Mouse (Mus musculus) kidney, adult 2 months (tissue): ENCODE results near the gene Ip6k3. TPM values are rescaled to one million over a fixed set of nuclear protein-coding genes. Genes with fewer than 3 reads are reported as not detected.

ENCODE experiments used
- DNase-seq: peaks from one replicate; pipeline ENCODE4 v3.0.0; 2021
- H3K27ac ChIP-seq: fragments of 200-500 bp; 2 replicates; pipeline ENCODE4 v1.5.1; 2012; ENCODE audit warnings: low read depth, low read length, control low read depth, inconsistent platforms; ENCODE audit not compliant: insufficient read depth
- H3K27me3 ChIP-seq: fragments of 200-500 bp; replicated peaks from 2 replicates; pipeline ENCODE4 v1.6.1; 2012; ENCODE audit warnings: mild to moderate bottlenecking, moderate library complexity, low read length, inconsistent platforms; ENCODE audit not compliant: control insufficient read depth, insufficient read depth
- H3K36me3 ChIP-seq: fragments of 200-500 bp; 2 replicates; pipeline ENCODE4 v1.6.1; 2012; ENCODE audit warnings: mild to moderate bottlenecking, moderate library complexity, low read length, inconsistent platforms; ENCODE audit not compliant: control insufficient read depth, insufficient read depth
- H3K4me1 ChIP-seq: fragments of 200-500 bp; 2 replicates; pipeline ENCODE4 v1.6.1; 2011; ENCODE audit warnings: low read length; ENCODE audit not compliant: control insufficient read depth, insufficient read depth
- H3K4me3 ChIP-seq: fragments of 200-500 bp; 2 replicates; pipeline ENCODE4 v1.5.1; 2011; ENCODE audit warnings: mild to moderate bottlenecking, low read depth, low read length, control low read depth; ENCODE audit not compliant: insufficient read depth
- CTCF ChIP-seq: fragments of 200-500 bp; conservative IDR thresholded peaks from 2 replicates; pipeline ENCODE4 v1.5.1; 2011; ENCODE audit warnings: low read depth, mild to moderate bottlenecking, control low read depth, low read length, moderate library complexity, mixed read lengths; ENCODE audit not compliant: insufficient read depth, insufficient read length
- POLR2A ChIP-seq: fragments of 200-500 bp; IDR thresholded peaks from one replicate; pipeline ENCODE4 v1.6.1; 2011; ENCODE audit warnings: low read depth, low read length, control low read depth
- WGBS: fragments of 180-500 bp; shearing (Covaris S2); methylation state at CpG from one replicate; pipeline ENCODE4 v1.1.7; 2018; 5-methylcytosine and 5-hydroxymethylcytosine counted together
- polyA plus RNA-seq: library from polyadenylated mRNA; depleted of rRNA; stranded (reverse); fragments of >200 nt; gene quantifications from 2 replicates; pipeline ENCODE4 v1.2.3, GENCODE M21; 2012; rRNA removed

The Ip6k3 gene
- 0.79 and 1.1 TPM in 2 replicates for polyA plus RNA-seq

GRCm38 (mm10) chr17:27167545-27167944 is at the start of gene Ip6k3:
Ip6k3 (minus strand) TSS chr17:27167795.
- no peak for DNase-seq
- Histone ChIP-seq H3K27ac (no peak within 1 kb of the TSS), H3K4me1 (no peaks in the 10 kb centered on the region), H3K36me3 (no peaks in the 10 kb centered on the region), H3K4me3 (peak within 1 kb of the TSS; percentile 12; the same call in 1 of the 2 replicates), H3K27me3 (no peaks in the 10 kb centered on the region)
- 42% methylated on average over 4 of the region's 4 CpGs for WGBS
- TF ChIP-seq CTCF (no peak), POLR2A (no peak)

- WGBS = 9% methylated on average over 11 of the region's 11 CpGs
- peak; percentile 95 for DNase-seq
- Histone ChIP-seq H3K4me1 (no peaks in the 10 kb centered on the region), H3K36me3 (no peaks in the 10 kb centered on the region), H3K27me3 (no peaks in the 10 kb centered on the region), H3K27ac (peak overlapping the region; percentile 24), H3K4me3 (no peak overlapping the region)
- TF ChIP-seq CTCF (peak; percentile 61), POLR2A (no peak)
Measured at GRCm38 (mm10) chr17:27212768-27213525, 45.4 kb upstream of the Ip6k3 start.

GRCm38 (mm10) chr17:27212006-27212405 is 44.4 kb upstream of the Ip6k3 start:
- Histone ChIP-seq H3K36me3 (no peaks in the 10 kb centered on the region), H3K27me3 (no peaks in the 10 kb centered on the region), H3K4me3 (no peak overlapping the region), H3K4me1 (no peaks in the 10 kb centered on the region), H3K27ac (peak overlapping the region; percentile 24)
- 32% methylated on average over 6 of the region's 6 CpGs for WGBS
- peak; percentile 63 for DNase-seq
- TF ChIP-seq POLR2A (no peak), CTCF (no peak)

DNA sequence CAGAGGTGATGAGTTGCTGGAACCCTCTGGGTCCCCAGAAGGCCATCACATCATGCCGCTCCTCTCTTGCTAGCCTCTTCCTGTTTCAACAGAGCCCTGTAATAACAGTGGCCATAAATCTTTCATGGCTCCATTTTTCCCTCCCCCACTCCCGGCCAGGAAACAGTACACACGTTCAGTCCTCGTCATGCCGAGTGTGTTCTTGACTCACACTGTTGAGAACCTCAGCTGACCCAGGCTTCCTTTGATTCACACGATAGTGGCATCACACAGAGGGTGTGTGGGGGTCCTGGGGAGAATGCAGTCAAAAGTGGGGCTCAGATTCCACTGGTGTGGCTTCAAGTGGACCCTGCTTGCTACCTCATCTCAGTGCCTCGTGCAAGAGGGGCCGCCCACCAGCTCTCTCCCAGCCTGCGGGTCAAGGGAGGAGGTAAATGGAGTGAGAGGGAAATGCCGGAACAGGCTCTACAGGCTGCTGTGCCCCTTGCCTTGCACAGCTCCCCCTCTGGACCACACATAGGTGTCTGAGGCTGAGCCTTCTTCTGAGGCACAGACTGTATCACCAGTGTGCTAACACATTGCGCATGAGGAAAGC is 39.6 kb upstream of the Ip6k3 start:
- no peaks in the 10 kb centered on the region for H3K27me3 ChIP-seq
- peak; percentile 79 for DNase-seq
- no peak overlapping the region for H3K4me3 ChIP-seq
- 40% methylated on average over 11 of the region's 11 CpGs for WGBS
- H3K36me3 ChIP-seq = no peaks in the 10 kb centered on the region
- no peak overlapping the region for H3K27ac ChIP-seq
- 0 out of 2 replicates have a peak, but pooled peaks cover 3% of the 10 kb centered on the region for H3K4me1 ChIP-seq
- TF ChIP-seq POLR2A (no peak), CTCF (no peak)

DNA sequence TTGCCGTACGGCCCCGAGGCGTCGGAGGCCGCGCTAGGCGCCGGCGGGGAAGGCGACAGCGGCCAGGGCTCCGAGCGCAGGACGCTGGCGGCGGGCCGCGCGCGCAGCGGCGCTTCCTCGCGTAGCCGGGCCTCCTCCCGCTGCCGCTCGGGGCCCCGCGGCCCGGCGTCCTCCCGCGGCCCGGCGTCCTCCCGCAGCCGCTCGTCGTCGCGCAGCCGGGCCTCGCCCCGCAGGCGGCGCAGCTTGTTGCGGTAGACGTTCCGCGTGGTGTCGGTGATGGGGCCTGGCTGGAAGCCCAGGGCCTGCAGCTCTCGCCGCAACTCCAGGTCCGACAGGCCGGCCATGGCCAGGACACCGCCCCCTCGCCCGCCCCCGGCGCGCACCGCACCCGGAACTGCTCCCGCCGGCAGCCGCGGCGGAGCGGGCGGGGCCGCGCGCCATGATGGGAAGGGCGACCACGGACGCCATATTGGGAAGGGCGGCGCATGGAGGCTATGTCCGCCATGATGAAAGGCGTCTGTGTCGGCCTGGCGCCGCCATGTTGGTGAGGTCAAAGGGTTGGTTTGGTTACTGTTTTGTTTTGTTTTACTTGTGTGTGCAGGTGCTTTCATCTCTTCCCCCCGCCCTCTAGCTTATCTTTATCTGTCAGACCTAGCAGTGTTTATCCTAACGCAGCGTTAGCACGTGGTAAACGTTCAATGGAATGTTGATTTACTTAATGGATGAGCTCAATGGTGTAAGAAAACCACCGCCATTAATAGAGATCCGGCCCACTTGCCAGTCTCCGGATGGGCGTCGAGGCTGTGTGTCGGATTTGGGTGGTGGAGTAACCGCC is 36.7 kb upstream of the Ip6k3 start, which contains the start of gene Lemd2:
Gene Lemd2 (minus strand): TSS at position 395 of the 835 bp plus-strand sequence.
- DNase-seq = peak; percentile 98
- TF ChIP-seq CTCF (no peak), POLR2A (peak; percentile 60)
- H3K27me3 ChIP-seq = no peaks in the 10 kb centered on the region
- no peaks in the 10 kb centered on the region for H3K36me3 ChIP-seq
- WGBS = 4% methylated on average over 86 of the region's 97 CpGs
- peak within 1 kb of the TSS; percentile 85 for H3K4me3 ChIP-seq
- peaks cover 6% of the 10 kb centered on the region; the same call in 1 of the 2 replicates for H3K4me1 ChIP-seq
- H3K27ac ChIP-seq = peak within 1 kb of the TSS; percentile 75

- peak; percentile 37 for DNase-seq
Measured at GRCm38 (mm10) chr17:27203358-27204074, 35.9 kb upstream of the Ip6k3 start.

More at GRCm38 (mm10) chr17:27203358-27204074, 35.9 kb upstream of the Ip6k3 start:
- peak overlapping the region; percentile 85 for H3K4me3 ChIP-seq
- 3% methylated on average over 71 of the region's 74 CpGs for WGBS
- H3K27me3 ChIP-seq = no peaks in the 10 kb centered on the region
- H3K27ac ChIP-seq = peak overlapping the region; percentile 75; the same call in 1 of the 2 replicates
- H3K4me1 ChIP-seq = peaks cover 6% of the 10 kb centered on the region; the same call in 1 of the 2 replicates
- TF ChIP-seq CTCF (no peak), POLR2A (no peak)
- H3K36me3 ChIP-seq = no peaks in the 10 kb centered on the region
